Mouse (Mus musculus): ENCODE results near the gene Ttc6. TPM values are rescaled to one million over a fixed set of nuclear protein-coding genes. Genes with fewer than 3 reads are reported as not detected.
A peak's percentile ranks its signal among the peaks of the same experiment; 100 is the strongest.

Gene Ttc6
- polyA plus RNA-seq (2015; fragmentation: Nextera tagmentation; extraction: Ambion mirVana): 0.15 and 0.17 TPM in 2 replicates

DNA sequence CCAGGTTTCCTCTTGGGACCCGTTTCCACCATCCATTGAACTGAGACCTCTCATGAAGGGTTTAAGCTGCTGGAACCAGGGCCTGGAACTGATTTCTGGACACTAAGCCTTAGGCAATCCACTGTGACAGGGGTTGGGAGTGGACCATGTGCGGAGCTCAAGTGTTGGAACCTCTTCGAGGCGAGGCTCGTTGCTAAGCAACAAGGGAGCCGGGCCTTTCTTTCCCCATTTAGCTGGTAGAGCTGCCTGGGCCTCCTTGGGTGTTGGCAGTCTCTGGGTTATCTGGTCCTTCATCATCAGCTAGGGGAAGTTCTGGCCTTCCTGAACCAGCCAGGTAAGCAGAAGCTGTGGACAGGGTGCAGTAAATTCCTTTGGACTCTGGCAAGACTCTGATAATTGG is at the start of gene Ttc6:
Ttc6 (plus strand) TSS at position 205 of the 400 bp plus-strand sequence.
- ATAC-seq (ENCODE audit: low FRiP score, low TSS enrichment): no peak
- H3K4me1 ChIP-seq (ENCODE audit: insufficient read depth, low read length): no peaks in the 10 kb centered on the region
- no peak within 1 kb of the TSS for H3K27ac ChIP-seq (ENCODE audit: low read length)
- no peak within 1 kb of the TSS for H3K9ac ChIP-seq (replicated peaks; ENCODE audit: low read length)
- H3K9me3 ChIP-seq (ENCODE audit: low read length): peaks cover 3% of the 10 kb centered on the region; the same call in 1 of the 2 replicates
- WGBS: 78% methylated on average over 6 of the region's 6 CpGs
- no peak within 1 kb of the TSS for H3K4me2 ChIP-seq (replicated peaks; ENCODE audit: low read depth, low read length)
- H3K27me3 ChIP-seq (ENCODE audit: insufficient read depth, low read length): no peaks in the 10 kb centered on the region
- H3K4me3 ChIP-seq (ENCODE audit: low read length): no peak within 1 kb of the TSS
- no peaks in the 10 kb centered on the region for H3K36me3 ChIP-seq (ENCODE audit: insufficient read depth, low read length)

GRCm38 (mm10) chr12:57514552-57514951 is 49.4 kb upstream of the Ttc6 start:
- WGBS: 49% methylated on average over 1 of the region's 1 CpGs
- Histone ChIP-seq H3K36me3 (ENCODE audit: insufficient read depth, low read length) (no peaks in the 10 kb centered on the region), H3K9me3 (ENCODE audit: low read length) (no peaks in the 10 kb centered on the region), H3K4me1 (ENCODE audit: insufficient read depth, low read length) (no peaks in the 10 kb centered on the region), H3K27ac (ENCODE audit: low read length) (no peak overlapping the region), H3K27me3 (ENCODE audit: insufficient read depth, low read length) (no peaks in the 10 kb centered on the region), H3K4me2 (replicated peaks; ENCODE audit: low read depth, low read length) (no peak overlapping the region), H3K4me3 (ENCODE audit: low read length) (no peak overlapping the region), H3K9ac (replicated peaks; ENCODE audit: low read length) (no peak overlapping the region)
- no peak for ATAC-seq (ENCODE audit: low FRiP score, low TSS enrichment)

DNA sequence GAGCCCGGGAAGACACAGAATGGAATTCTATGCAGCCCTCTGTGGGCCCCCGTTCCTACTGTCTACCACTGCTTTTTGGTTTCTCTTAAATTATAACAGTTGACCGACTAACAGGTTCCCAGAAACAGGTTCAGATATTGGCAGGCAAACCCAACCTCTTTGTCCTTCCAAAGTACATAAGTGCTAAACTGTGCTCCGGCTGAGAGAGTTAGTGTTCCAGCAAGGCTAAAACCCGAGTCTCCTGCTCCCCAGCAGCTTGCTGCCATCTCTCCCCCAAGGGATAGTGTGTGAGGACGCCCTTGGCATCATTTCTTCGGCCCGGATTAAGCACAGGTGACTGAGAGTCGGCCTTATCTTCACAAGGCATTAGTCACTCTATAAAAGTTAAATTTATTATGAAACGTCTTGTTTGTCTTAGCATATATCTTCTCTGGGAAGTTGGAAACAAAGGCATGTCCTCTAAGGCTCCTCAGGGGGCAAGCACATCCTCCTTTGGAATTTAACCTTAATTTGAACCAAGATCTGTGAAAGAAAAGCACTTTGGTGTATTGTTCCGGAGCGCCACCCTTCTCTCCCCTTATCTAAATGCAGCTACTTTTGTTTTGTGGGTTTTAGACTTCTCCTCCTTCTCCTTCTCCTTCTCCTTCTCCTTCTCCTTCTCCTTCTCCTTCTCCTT is 48.1 kb upstream of the Ttc6 start:
- Histone ChIP-seq H3K27ac (ENCODE audit: low read length) (no peak overlapping the region), H3K4me3 (ENCODE audit: low read length) (no peak overlapping the region), H3K9me3 (ENCODE audit: low read length) (no peaks in the 10 kb centered on the region), H3K27me3 (ENCODE audit: insufficient read depth, low read length) (no peaks in the 10 kb centered on the region), H3K36me3 (ENCODE audit: insufficient read depth, low read length) (no peaks in the 10 kb centered on the region), H3K4me2 (replicated peaks; ENCODE audit: low read depth, low read length) (no peak overlapping the region), H3K4me1 (ENCODE audit: insufficient read depth, low read length) (no peaks in the 10 kb centered on the region), H3K9ac (replicated peaks; ENCODE audit: low read length) (no peak overlapping the region)
- ATAC-seq (ENCODE audit: low FRiP score, low TSS enrichment): no peak
- WGBS: 48% methylated on average over 12 of the region's 12 CpGs

GRCm38 (mm10) chr12:57528335-57528734 is 35.6 kb upstream of the Ttc6 start:
- WGBS: 76% methylated on average over 4 of the region's 4 CpGs
- H3K9me3 ChIP-seq (ENCODE audit: low read length): no peaks in the 10 kb centered on the region
- no peak for ATAC-seq (ENCODE audit: low FRiP score, low TSS enrichment)
- no peak overlapping the region for H3K9ac ChIP-seq (replicated peaks; ENCODE audit: low read length)
- H3K4me2 ChIP-seq (replicated peaks; ENCODE audit: low read depth, low read length): no peak overlapping the region
- no peak overlapping the region for H3K4me3 ChIP-seq (ENCODE audit: low read length)
- H3K27me3 ChIP-seq (ENCODE audit: insufficient read depth, low read length): peaks cover 38% of the 10 kb centered on the region
- no peak overlapping the region for H3K27ac ChIP-seq (ENCODE audit: low read length)
- no peaks in the 10 kb centered on the region for H3K36me3 ChIP-seq (ENCODE audit: insufficient read depth, low read length)
- H3K4me1 ChIP-seq (ENCODE audit: insufficient read depth, low read length): no peaks in the 10 kb centered on the region

GRCm38 (mm10) chr12:57530474-57530873 is 33.4 kb upstream of the Ttc6 start:
- no peaks in the 10 kb centered on the region for H3K4me1 ChIP-seq (ENCODE audit: insufficient read depth, low read length)
- no peak overlapping the region for H3K4me3 ChIP-seq (ENCODE audit: low read length)
- peaks cover 57% of the 10 kb centered on the region for H3K27me3 ChIP-seq (ENCODE audit: insufficient read depth, low read length)
- H3K36me3 ChIP-seq (ENCODE audit: insufficient read depth, low read length): no peaks in the 10 kb centered on the region
- H3K9ac ChIP-seq (replicated peaks; ENCODE audit: low read length): no peak overlapping the region
- 21% methylated on average over 9 of the region's 9 CpGs for WGBS
- no peak overlapping the region for H3K27ac ChIP-seq (ENCODE audit: low read length)
- H3K4me2 ChIP-seq (replicated peaks; ENCODE audit: low read depth, low read length): no peak overlapping the region
- ATAC-seq (ENCODE audit: low FRiP score, low TSS enrichment): no peak
- no peaks in the 10 kb centered on the region for H3K9me3 ChIP-seq (ENCODE audit: low read length)

DNA sequence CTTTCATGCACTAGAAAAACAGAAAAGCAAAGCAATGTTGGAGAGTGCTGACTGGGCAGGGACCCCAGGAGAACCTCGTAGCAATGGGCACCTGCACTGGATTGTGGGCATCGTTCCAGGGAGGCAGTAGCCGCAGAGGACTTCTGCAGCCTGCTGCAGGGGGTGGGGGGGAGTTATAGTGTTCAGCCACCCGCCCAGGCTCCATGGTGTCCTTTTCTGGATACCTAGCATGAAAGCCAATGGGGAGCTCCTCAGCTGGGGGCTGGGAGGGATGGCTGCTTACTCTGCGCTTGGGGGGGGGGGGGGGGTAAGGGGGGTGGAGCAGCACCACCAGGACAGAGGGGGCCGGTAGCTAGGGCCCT is 29.4 kb upstream of the Ttc6 start:
- Histone ChIP-seq H3K4me3 (ENCODE audit: low read length) (0 out of 2 replicates have a peak overlapping the region, but pooled peaks have one; percentile 11), H3K27ac (ENCODE audit: low read length) (no peak overlapping the region), H3K9me3 (ENCODE audit: low read length) (no peaks in the 10 kb centered on the region), H3K36me3 (ENCODE audit: insufficient read depth, low read length) (no peaks in the 10 kb centered on the region), H3K9ac (replicated peaks; ENCODE audit: low read length) (no peak overlapping the region), H3K4me1 (ENCODE audit: insufficient read depth, low read length) (peaks cover 10% of the 10 kb centered on the region; the same call in 1 of the 2 replicates), H3K27me3 (ENCODE audit: insufficient read depth, low read length) (peaks cover 86% of the 10 kb centered on the region), H3K4me2 (replicated peaks; ENCODE audit: low read depth, low read length) (peak overlapping the region; percentile 7; the same call in 1 of the 2 replicates)
- ATAC-seq (ENCODE audit: low FRiP score, low TSS enrichment): no peak; the same call in 1 of the 2 replicates
- WGBS: 3% methylated on average over 5 of the region's 6 CpGs

GRCm38 (mm10) chr12:57534879-57535611 is 28.9 kb upstream of the Ttc6 start:
- Histone ChIP-seq H3K4me2 (replicated peaks; ENCODE audit: low read depth, low read length) (peak overlapping the region; percentile 7; the same call in 1 of the 2 replicates), H3K27ac (ENCODE audit: low read length) (no peak overlapping the region), H3K4me1 (ENCODE audit: insufficient read depth, low read length) (peaks cover 10% of the 10 kb centered on the region; the same call in 1 of the 2 replicates), H3K36me3 (ENCODE audit: insufficient read depth, low read length) (no peaks in the 10 kb centered on the region), H3K9ac (replicated peaks; ENCODE audit: low read length) (no peak overlapping the region), H3K27me3 (ENCODE audit: insufficient read depth, low read length) (peaks cover 88% of the 10 kb centered on the region), H3K4me3 (ENCODE audit: low read length) (peak overlapping the region; percentile 11; the same call in 1 of the 2 replicates), H3K9me3 (ENCODE audit: low read length) (no peaks in the 10 kb centered on the region)
- peak; percentile 52 for ATAC-seq (ENCODE audit: low FRiP score, low TSS enrichment)
- under 1% methylated on average over 36 of the region's 39 CpGs for WGBS

DNA sequence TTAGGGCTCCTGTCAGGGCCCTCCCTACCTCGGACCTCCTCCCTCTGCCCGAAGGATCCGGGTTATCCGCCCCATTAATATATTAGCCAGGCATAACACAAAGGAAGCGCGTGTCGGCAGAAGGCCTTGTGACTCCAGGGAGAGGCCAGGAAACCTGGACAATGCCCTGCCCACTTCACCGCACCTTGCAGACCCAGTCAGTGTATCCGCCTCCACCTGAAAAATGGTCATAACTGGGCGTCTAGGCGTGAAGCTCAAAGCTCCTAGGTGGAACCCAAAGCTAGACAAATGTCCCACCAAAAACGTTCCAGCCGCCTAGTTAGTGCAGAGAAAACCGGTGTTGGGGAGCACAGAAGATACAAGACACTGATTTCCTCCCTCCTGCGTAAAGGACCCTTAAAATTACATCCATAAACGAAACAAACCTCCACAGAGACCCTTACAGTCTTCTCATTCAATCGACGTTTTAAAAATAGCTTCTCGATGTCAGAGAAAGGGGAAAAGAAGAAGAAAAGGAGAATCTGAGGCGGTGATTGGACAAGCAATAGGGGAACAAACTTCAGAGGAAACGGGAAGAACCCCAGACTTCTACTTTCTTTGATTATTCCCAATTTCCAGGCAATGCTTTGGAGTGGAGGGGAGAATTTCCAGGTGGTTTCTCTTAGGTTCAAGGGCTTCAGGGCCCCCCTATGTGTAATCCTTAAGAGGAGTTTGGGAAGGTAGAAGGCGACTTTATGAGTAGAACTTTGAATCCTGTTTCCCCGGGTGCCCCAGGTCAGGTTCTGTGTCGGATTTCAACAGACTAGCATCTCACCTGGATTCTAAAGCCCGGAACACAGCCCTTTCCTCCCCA is 27.6 kb upstream of the Ttc6 start:
- H3K4me1 ChIP-seq (ENCODE audit: insufficient read depth, low read length): peaks cover 10% of the 10 kb centered on the region; the same call in 1 of the 2 replicates
- ATAC-seq (ENCODE audit: low FRiP score, low TSS enrichment): peak; percentile 47; the same call in 1 of the 2 replicates
- no peaks in the 10 kb centered on the region for H3K9me3 ChIP-seq (ENCODE audit: low read length)
- H3K27me3 ChIP-seq (ENCODE audit: insufficient read depth, low read length): peaks cover 85% of the 10 kb centered on the region
- H3K4me2 ChIP-seq (replicated peaks; ENCODE audit: low read depth, low read length): no peak overlapping the region
- H3K27ac ChIP-seq (ENCODE audit: low read length): no peak overlapping the region
- H3K4me3 ChIP-seq (ENCODE audit: low read length): no peak overlapping the region
- 1% methylated on average over 25 of the region's 25 CpGs for WGBS
- no peaks in the 10 kb centered on the region for H3K36me3 ChIP-seq (ENCODE audit: insufficient read depth, low read length)
- H3K9ac ChIP-seq (replicated peaks; ENCODE audit: low read length): no peak overlapping the region

- peaks cover 10% of the 10 kb centered on the region for H3K4me1 ChIP-seq (ENCODE audit: insufficient read depth, low read length)
- H3K36me3 ChIP-seq (ENCODE audit: insufficient read depth, low read length): no peaks in the 10 kb centered on the region
- no peaks in the 10 kb centered on the region for H3K9me3 ChIP-seq (ENCODE audit: low read length)
- no peak overlapping the region for H3K9ac ChIP-seq (replicated peaks; ENCODE audit: low read length)
- H3K4me3 ChIP-seq (ENCODE audit: low read length): no peak overlapping the region
- H3K4me2 ChIP-seq (replicated peaks; ENCODE audit: low read depth, low read length): no peak overlapping the region
- peaks cover 84% of the 10 kb centered on the region for H3K27me3 ChIP-seq (ENCODE audit: insufficient read depth, low read length)
- ATAC-seq (ENCODE audit: low FRiP score, low TSS enrichment): no peak
- WGBS: 4% methylated on average over 11 of the region's 11 CpGs
- no peak overlapping the region for H3K27ac ChIP-seq (ENCODE audit: low read length)
Observed at GRCm38 (mm10) chr12:57536909-57537670, 26.8 kb upstream of the Ttc6 start.
